Mouse (Mus musculus) gastrocnemius, postnatal 4 days (tissue): Measurements from ENCODE around the gene Gm6509. TPM values are rescaled to one million over a fixed set of nuclear protein-coding genes. Genes with fewer than 3 reads are reported as not detected.
"Not testable (repeated sequence)": the region's sequence is repeated elsewhere in the genome, so short reads cannot be mapped to it uniquely, and the experiment has no call there.

Source experiments
- DNase-seq, 2 experiments: peaks; one replicate each; pipeline ENCODE4 v3.0.0; 2021 to 2022; ENCODE audit warnings: low spot score in 2 of 2, mixed read lengths in 2 of 2
- long read RNA-seq, 2 experiments: library from polyadenylated mRNA; stranded (forward); transcript quantifications; one replicate each; pipeline ENCODE4 v2.0.0; 2021
- total RNA-seq, 2 experiments: library from RNA; stranded (reverse); gene quantifications; 2 replicates each; pipeline ENCODE4 v1.2.3; 2021

The Gm6509 gene
- not detected for total RNA-seq
- long read RNA-seq, experiment 1 = 0 reads
- long read RNA-seq, experiment 2 = 0 reads

- not testable (repeated sequence) for DNase-seq
Observed at GRCm38 (mm10) chr5:94623679-94624078, at the start of gene Gm6509. TSS of gene Gm6509 (plus strand) at chr5:94623979.

GRCm38 (mm10) chr5:94616242-94616641 lies 7.5 kb upstream of the Gm6509 start, which contains the start of gene Gm3147:
TSS of gene Gm3147 (minus strand) at chr5:94616342.
- DNase-seq = not testable (repeated sequence)

GRCm38 (mm10) chr5:94648082-94648481 lies 24.3 kb downstream of the Gm6509 start, which contains the start of gene Gm6205:
TSS of gene Gm6205 (plus strand) at chr5:94648382.
- not testable (repeated sequence) for DNase-seq

Other genes with a start within 250 kb of the Gm6509 start
- gene Gm7682, start 178.2 kb upstream of the Gm6509 start, total RNA-seq = not detected
- gene Gm3139, start 97.7 kb upstream of the Gm6509 start, total RNA-seq = not detected
- gene Gm3147, start 7.6 kb upstream of the Gm6509 start, total RNA-seq = not detected
- gene Gm6205, start 24.4 kb downstream of the Gm6509 start, total RNA-seq = not detected
- not detected for gene Gm3183, start 241.5 kb downstream of the Gm6509 start, total RNA-seq